Mouse (Mus musculus) MEL (cell line): ENCODE results near the gene Pptc7. TPM values are rescaled to one million over a fixed set of nuclear protein-coding genes. Genes with fewer than 3 reads are reported as not detected.

ENCODE experiments used
- DNase-seq: peaks from one replicate; pipeline ENCODE4 v3.0.0; 2011; ENCODE audit warnings: low read depth, low spot score
- H3K27ac ChIP-seq: 2 replicates; pipeline ENCODE4 v1.5.1; 2012; ENCODE audit warnings: low read depth, mild to moderate bottlenecking, control low read depth, low read length, moderate library complexity; ENCODE audit not compliant: control insufficient read depth
- H3K27me3 ChIP-seq, 2 experiments: fragments of 150-350 bp in 1 of 2; sonication (generic) in 1 of 2; 2 replicates each; pipeline ENCODE4 v1.6.1; 2012; ENCODE audit warnings: low read length in 2 of 2, mild to moderate bottlenecking in 2 of 2, improper control_type of control experiment in 1 of 2, moderate library complexity in 1 of 2; ENCODE audit not compliant: insufficient read depth in 2 of 2, control insufficient read depth in 1 of 2
- H3K36me3 ChIP-seq, 2 experiments: 2 replicates each; pipeline ENCODE4 v1.6.1; 2012 to 2014; ENCODE audit warnings: low read length in 2 of 2, improper control_type of control experiment in 1 of 2, inconsistent platforms in 1 of 2, mild to moderate bottlenecking in 1 of 2; ENCODE audit not compliant: insufficient read depth in 2 of 2, control insufficient read depth in 1 of 2
- H3K4me1 ChIP-seq, 2 experiments: fragments of 150-350 bp in 1 of 2; sonication (generic) in 1 of 2; 2 replicates each; pipeline ENCODE4 v1.6.1; 2012; ENCODE audit warnings: low read length in 2 of 2, improper control_type of control experiment in 1 of 2, mild to moderate bottlenecking in 1 of 2; ENCODE audit not compliant: insufficient read depth in 2 of 2, control insufficient read depth in 1 of 2
- H3K4me3 ChIP-seq, 2 experiments: fragments of 150-350 bp in 1 of 2; sonication (generic) in 1 of 2; 2 replicates each; pipeline ENCODE4 v1.5.1; 2012; ENCODE audit warnings: low read depth in 2 of 2, low read length in 2 of 2, mild to moderate bottlenecking in 2 of 2, moderate library complexity in 2 of 2, control low read depth in 1 of 2, improper control_type of control experiment in 1 of 2; ENCODE audit not compliant: control insufficient read depth in 1 of 2, insufficient read depth in 1 of 2
- H3K79me2 ChIP-seq: 2 replicates; pipeline ENCODE4 v1.6.1; 2012; ENCODE audit warnings: mild to moderate bottlenecking, low read length, moderate library complexity; ENCODE audit not compliant: control insufficient read depth, poor library complexity, insufficient read depth
- H3K9ac ChIP-seq: 2 replicates; pipeline ENCODE4 v1.6.1; 2012; ENCODE audit warnings: low read depth, mild to moderate bottlenecking, control low read depth, low read length, moderate library complexity; ENCODE audit not compliant: control insufficient read depth, poor library complexity, severe bottlenecking
- H3K9me3 ChIP-seq: fragments of 150-350 bp; sonication (generic); replicated peaks from 2 replicates; pipeline ENCODE4 v1.6.1; 2012; ENCODE audit warnings: mild to moderate bottlenecking, low read length, improper control_type of control experiment, moderate library complexity; ENCODE audit not compliant: insufficient read depth
- BHLHE40 ChIP-seq: IDR thresholded peaks from 2 replicates; pipeline ENCODE4 v1.6.1; 2012; ENCODE audit warnings: low read depth, mild to moderate bottlenecking, inconsistent platforms, low read length, improper control_type of control experiment, borderline replicate concordance
- CHD1 ChIP-seq: IDR thresholded peaks from 2 replicates; pipeline ENCODE4 v1.6.1; 2012; ENCODE audit warnings: low read depth, mild to moderate bottlenecking, inconsistent platforms, low read length, improper control_type of control experiment
- CHD2 ChIP-seq: IDR thresholded peaks from 2 replicates; pipeline ENCODE4 v1.6.1; 2011; ENCODE audit warnings: low read length, improper control_type of control experiment
- E2F4 ChIP-seq: IDR thresholded peaks from 2 replicates; pipeline ENCODE4 v1.6.1; 2011; ENCODE audit warnings: low read depth, low read length, improper control_type of control experiment, borderline replicate concordance
- ELF1 ChIP-seq: IDR thresholded peaks from 2 replicates; pipeline ENCODE4 v1.6.1; 2014; ENCODE audit warnings: low read depth, mild to moderate bottlenecking, inconsistent platforms, low read length, improper control_type of control experiment, moderate library complexity
- ETS1 ChIP-seq: IDR thresholded peaks from 2 replicates; pipeline ENCODE4 v1.6.1; 2012; ENCODE audit warnings: low read depth, mild to moderate bottlenecking, inconsistent platforms, low read length, improper control_type of control experiment, moderate library complexity
- GABPA ChIP-seq: IDR thresholded peaks from 2 replicates; pipeline ENCODE4 v1.6.1; 2012; ENCODE audit warnings: low read depth, mild to moderate bottlenecking, inconsistent platforms, low read length, improper control_type of control experiment, moderate library complexity
- JUND ChIP-seq: IDR thresholded peaks from 2 replicates; pipeline ENCODE4 v1.6.1; 2011; ENCODE audit warnings: low read depth, mild to moderate bottlenecking, improper control_type of control experiment, low read length
- MXI1 ChIP-seq: IDR thresholded peaks from 2 replicates; pipeline ENCODE4 v1.6.1; 2011; ENCODE audit warnings: mild to moderate bottlenecking, low read depth, low read length, improper control_type of control experiment
- NRF1 ChIP-seq: IDR thresholded peaks from 2 replicates; pipeline ENCODE4 v1.6.1; 2014; ENCODE audit warnings: low read depth, mild to moderate bottlenecking, inconsistent platforms, low read length, improper control_type of control experiment, moderate library complexity; ENCODE audit not compliant: poor library complexity, insufficient read depth, severe bottlenecking
- POLR2A ChIP-seq, 2 experiments: IDR thresholded peaks; 2 replicates each; pipeline ENCODE4 v1.6.1; 2011 to 2012; ENCODE audit warnings: low read length in 2 of 2, mild to moderate bottlenecking in 2 of 2, control low read depth in 1 of 2, improper control_type of control experiment in 1 of 2, low read depth in 1 of 2, moderate library complexity in 1 of 2; ENCODE audit not compliant: control insufficient read depth in 1 of 2, insufficient read depth in 1 of 2, poor library complexity in 1 of 2
- RCOR1 ChIP-seq: IDR thresholded peaks from 2 replicates; pipeline ENCODE4 v1.6.1; 2012; ENCODE audit warnings: low read depth, mild to moderate bottlenecking, inconsistent platforms, low read length, improper control_type of control experiment
- TAL1 ChIP-seq: IDR thresholded peaks from 2 replicates; pipeline ENCODE4 v1.6.1; 2012; ENCODE audit warnings: mild to moderate bottlenecking, inconsistent platforms, low read length, moderate library complexity, mixed read lengths
- USF1 ChIP-seq: IDR thresholded peaks from 2 replicates; pipeline ENCODE4 v1.6.1; 2014; ENCODE audit warnings: low read depth, mild to moderate bottlenecking, inconsistent platforms, low read length, improper control_type of control experiment, moderate library complexity
- USF2 ChIP-seq, 2 experiments: IDR thresholded peaks; 2 replicates each; pipeline ENCODE4 v1.6.1; 2011 to 2012; ENCODE audit warnings: improper control_type of control experiment in 2 of 2, low read length in 2 of 2, borderline replicate concordance in 1 of 2, inconsistent platforms in 1 of 2, low read depth in 1 of 2, mild to moderate bottlenecking in 1 of 2; ENCODE audit not compliant: insufficient read depth in 1 of 2
- ZKSCAN1 ChIP-seq: IDR thresholded peaks from 2 replicates; pipeline ENCODE4 v1.6.1; 2012; ENCODE audit warnings: low read depth, mild to moderate bottlenecking, inconsistent platforms, low read length, improper control_type of control experiment, moderate library complexity
- ZMIZ1 ChIP-seq: IDR thresholded peaks from 2 replicates; pipeline ENCODE4 v1.6.1; 2012; ENCODE audit warnings: low read depth, mild to moderate bottlenecking, inconsistent platforms, low read length, improper control_type of control experiment, moderate library complexity
- polyA plus RNA-seq, 2 experiments: library from polyadenylated mRNA; stranded (reverse) in 1 of 2; unstranded in 1 of 2; fragments of >175 nt in 1 of 2; fragments of >200 nt in 1 of 2; gene quantifications; 2 replicates each; pipeline versions ENCODE4 v1.2.1 to v1.2.4; 2012; ENCODE audit warnings: low replicate concordance in 2 of 2, low read depth in 1 of 2; ENCODE audit not compliant: insufficient read length in 2 of 2, insufficient read depth in 1 of 2, missing spikeins in 1 of 2
- total RNA-seq: library from RNA; depleted of rRNA; stranded (reverse); fragments of 300-350 nt; gene quantifications from 2 replicates; pipeline ENCODE4 v1.2.3, GENCODE M21; 2012

Gene Pptc7
- total and polyA plus RNA-seq, 3 experiments = 17.3 to 22.3 TPM; not detected in 1

DNA sequence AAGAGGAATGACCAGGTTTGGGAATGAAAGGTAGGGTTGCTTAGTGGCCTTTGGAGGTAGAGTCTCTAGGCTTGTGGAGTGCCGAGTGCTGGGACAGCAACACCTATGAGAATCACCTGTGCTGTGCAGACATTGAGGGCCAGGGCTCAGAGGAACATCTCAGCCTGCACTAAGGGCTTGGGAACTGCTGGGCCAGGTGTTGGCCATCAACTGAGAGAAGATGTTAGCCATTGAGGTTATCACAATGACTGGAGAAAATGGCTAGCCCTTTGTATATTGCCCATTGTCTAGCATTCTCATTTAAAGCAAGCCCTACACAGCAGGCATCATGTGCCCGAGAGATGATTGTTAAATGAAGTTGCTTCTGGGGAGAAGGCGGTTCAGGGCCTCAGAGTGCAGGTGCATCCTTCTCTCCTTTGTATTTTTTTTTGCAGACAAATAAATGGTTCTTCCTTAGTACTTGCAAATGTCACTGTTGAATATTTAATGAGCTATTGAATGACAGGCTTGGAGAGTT is 10.1 kb downstream of the Pptc7 start:
- no peak for TF ChIP-seq ELF1
- no peak for TF ChIP-seq CHD1
- no peak for TF ChIP-seq MXI1
- TF ChIP-seq NRF1 = no peak
- no peak for TF ChIP-seq E2F4
- no peak for TF ChIP-seq TAL1
- no peak for TF ChIP-seq CHD2
- TF ChIP-seq ZKSCAN1 = no peak
- no peak for TF ChIP-seq RCOR1
- TF ChIP-seq JUND = no peak
- TF ChIP-seq ETS1 = no peak
- TF ChIP-seq USF2 (IDR thresholded peaks at IDR 0.05; ENCODE audit: borderline replicate concordance in 1 of 2, insufficient read depth in 1 of 2, low read depth in 1 of 2, low read length in 2 of 2) = no peak
- TF ChIP-seq BHLHE40 = no peak
- TF ChIP-seq POLR2A (IDR thresholded peaks at IDR 0.05; ENCODE audit: control insufficient read depth in 1 of 2, insufficient read depth in 1 of 2, low read depth in 1 of 2, low read length in 2 of 2, poor library complexity in 1 of 2) = no peak
- no peak for TF ChIP-seq ZMIZ1
- TF ChIP-seq GABPA = no peak
- no peak for TF ChIP-seq USF1
- TF ChIP-seq, all 39 proteins: peak for 0
- no peaks in the 10 kb centered on the region for H3K27me3 ChIP-seq
- no peak overlapping the region for H3K27ac ChIP-seq
- H3K9ac ChIP-seq = no peak overlapping the region
- DNase-seq = no peak
- H3K4me3 ChIP-seq = no peak overlapping the region
- peaks cover 0 to 4% of the 10 kb centered on the region in 2 experiments; a peak in 3 of 4 replicates for H3K36me3 ChIP-seq
- H3K79me2 ChIP-seq = peaks cover 57% of the 10 kb centered on the region
- peaks cover 0 to 6% of the 10 kb centered on the region in 2 experiments; a peak in 2 of 4 replicates for H3K4me1 ChIP-seq
- no peaks in the 10 kb centered on the region for H3K9me3 ChIP-seq

DNA sequence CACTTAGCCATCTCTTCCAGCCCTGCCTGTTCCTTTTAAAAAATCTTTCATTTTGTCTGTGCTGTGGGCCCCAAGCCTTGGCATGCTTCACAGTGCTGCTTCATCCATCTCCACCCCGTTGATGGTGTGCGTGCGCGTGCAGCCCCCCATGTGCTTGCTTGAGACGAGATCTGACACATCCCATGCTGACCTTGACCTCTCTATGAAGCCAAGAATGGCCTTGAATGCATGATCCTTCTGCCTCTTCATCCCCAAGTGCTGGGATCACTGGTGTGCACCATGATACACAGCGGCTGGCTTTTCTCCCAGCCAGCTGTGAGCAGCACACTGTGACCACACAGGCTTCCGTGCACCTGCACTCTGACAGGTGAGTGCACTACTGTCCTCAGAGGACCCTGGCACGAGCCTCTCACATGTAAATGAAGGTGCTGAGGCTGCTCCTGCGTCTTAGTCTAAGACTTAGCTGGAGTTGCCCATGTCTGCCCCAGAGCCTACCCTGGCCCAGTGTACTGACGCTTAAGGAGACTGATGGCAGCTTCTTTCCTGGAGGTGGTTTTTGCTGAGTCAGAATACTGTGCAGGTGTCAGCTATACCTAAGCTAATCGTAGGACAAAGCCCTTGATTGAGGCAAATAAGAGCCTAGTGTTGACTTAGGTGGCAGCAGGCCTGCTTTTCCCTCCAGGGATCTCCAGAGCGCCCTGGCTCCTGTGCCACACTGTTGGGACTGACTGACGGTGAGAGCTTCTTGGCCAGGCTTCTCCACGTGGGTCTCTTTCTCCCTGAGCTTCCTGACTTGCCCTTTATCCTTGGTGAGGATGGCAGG is 11.2 kb downstream of the Pptc7 start:
- no peak for DNase-seq
- H3K36me3 ChIP-seq = peaks cover 0 to 3% of the 10 kb centered on the region in 2 experiments; a peak in 3 of 4 replicates
- H3K27ac ChIP-seq = no peak overlapping the region
- no peaks in the 10 kb centered on the region for H3K27me3 ChIP-seq
- peaks cover 51% of the 10 kb centered on the region for H3K79me2 ChIP-seq
- no peak for TF ChIP-seq USF1
- H3K4me1 ChIP-seq = peaks cover 0 to 6% of the 10 kb centered on the region in 2 experiments; a peak in 2 of 4 replicates
- H3K4me3 ChIP-seq = no peak overlapping the region
- H3K9me3 ChIP-seq = no peaks in the 10 kb centered on the region
- H3K9ac ChIP-seq = no peak overlapping the region
